Mouse (Mus musculus) liver, adult 2 months (tissue): ENCODE data around the gene Otud3. TPM values are rescaled to one million over a fixed set of nuclear protein-coding genes. Genes with fewer than 3 reads are reported as not detected.
A peak's percentile ranks its signal among the peaks of the same experiment; 100 is the strongest.

Experiments
- DNase-seq: peaks from one replicate; pipeline ENCODE4 v3.0.0-alpha.2; 2011; ENCODE audit warnings: low read depth, low spot score; ENCODE audit errors: extremely low read depth
- H3K27ac ChIP-seq: fragments of 200-500 bp; replicated peaks from 2 replicates; pipeline ENCODE4 v1.5.1; 2012; ENCODE audit warnings: low read depth, mild to moderate bottlenecking, control low read depth, inconsistent platforms, low read length; ENCODE audit not compliant: insufficient read depth
- H3K27me3 ChIP-seq: fragments of 200-500 bp; 2 replicates; pipeline ENCODE4 v1.6.1; 2012; ENCODE audit warnings: mild to moderate bottlenecking, moderate library complexity, low read length, inconsistent platforms; ENCODE audit not compliant: control insufficient read depth, insufficient read depth
- H3K36me3 ChIP-seq: fragments of 200-500 bp; 2 replicates; pipeline ENCODE4 v1.6.1; 2012; ENCODE audit warnings: low read length, inconsistent platforms; ENCODE audit not compliant: control insufficient read depth, insufficient read depth
- H3K4me1 ChIP-seq: fragments of 200-500 bp; 2 replicates; pipeline ENCODE4 v1.6.1; 2011; ENCODE audit warnings: low read length; ENCODE audit not compliant: control insufficient read depth, insufficient read depth
- H3K4me3 ChIP-seq: fragments of 200-500 bp; 2 replicates; pipeline ENCODE4 v1.5.1; 2011; ENCODE audit warnings: low read depth, mild to moderate bottlenecking, control low read depth, low read length, moderate library complexity; ENCODE audit not compliant: insufficient read depth
- H3K79me2 ChIP-seq: fragments of 200-500 bp; 2 replicates; pipeline ENCODE4 v1.6.1; 2012; ENCODE audit warnings: inconsistent platforms, mild to moderate bottlenecking, low read length, moderate library complexity; ENCODE audit not compliant: control insufficient read depth, insufficient read depth
- H3K9ac ChIP-seq: fragments of 200-500 bp; 2 replicates; pipeline ENCODE4 v1.6.1; 2012; ENCODE audit warnings: low read depth, mild to moderate bottlenecking, control low read depth, inconsistent platforms, low read length
- CTCF ChIP-seq: fragments of 200-500 bp; IDR thresholded peaks from 2 replicates; pipeline ENCODE4 v1.5.1; 2011; ENCODE audit warnings: low read depth, low read length, control low read depth
- POLR2A ChIP-seq: fragments of 200-500 bp; IDR thresholded peaks from 2 replicates; pipeline ENCODE4 v1.6.1; 2011; ENCODE audit warnings: low read length, control low read depth; ENCODE audit not compliant: insufficient read depth; ENCODE audit errors: extremely low read depth
- WGBS: fragments of 180-500 bp; shearing (Covaris S2); methylation state at CpG from one replicate; pipeline ENCODE4 v1.1.7; 2018; 5-methylcytosine and 5-hydroxymethylcytosine counted together
- polyA plus RNA-seq: library from polyadenylated mRNA; depleted of rRNA; stranded (reverse); fragments of >200 nt; gene quantifications from 2 replicates; pipeline ENCODE4 v1.2.3, GENCODE M21; 2012; rRNA removed
- total RNA-seq: library from RNA; depleted of rRNA; stranded (reverse); fragments of >200 nt; gene quantifications from 2 replicates; pipeline ENCODE4 v1.2.3, GENCODE M21; 2014; rRNA removed

Gene Otud3
- total RNA-seq (4.1 and 5.6 TPM in 2 replicates), polyA plus RNA-seq (4.1 and 5.1 TPM in 2 replicates)

GRCm38 (mm10) chr4:138913797-138914196 lies at the start of gene Otud3:
Gene Otud3 (minus strand): TSS chr4:138913945.
- Histone ChIP-seq H3K36me3 (no peaks in the 10 kb centered on the region), H3K27me3 (no peaks in the 10 kb centered on the region), H3K79me2 (peaks cover 11% of the 10 kb centered on the region; the same call in 1 of the 2 replicates), H3K4me1 (peaks cover 5% of the 10 kb centered on the region), H3K27ac (peak within 1 kb of the TSS; percentile 43), H3K9ac (peak within 1 kb of the TSS; percentile 81), H3K4me3 (peak within 1 kb of the TSS; percentile 77)
- under 1% methylated on average over 39 of the region's 39 CpGs for WGBS
- TF ChIP-seq POLR2A = peak; percentile 70; the same call in 1 of the 2 replicates
- TF ChIP-seq CTCF = peak; percentile 86
- DNase-seq = peak; percentile 75

DNA sequence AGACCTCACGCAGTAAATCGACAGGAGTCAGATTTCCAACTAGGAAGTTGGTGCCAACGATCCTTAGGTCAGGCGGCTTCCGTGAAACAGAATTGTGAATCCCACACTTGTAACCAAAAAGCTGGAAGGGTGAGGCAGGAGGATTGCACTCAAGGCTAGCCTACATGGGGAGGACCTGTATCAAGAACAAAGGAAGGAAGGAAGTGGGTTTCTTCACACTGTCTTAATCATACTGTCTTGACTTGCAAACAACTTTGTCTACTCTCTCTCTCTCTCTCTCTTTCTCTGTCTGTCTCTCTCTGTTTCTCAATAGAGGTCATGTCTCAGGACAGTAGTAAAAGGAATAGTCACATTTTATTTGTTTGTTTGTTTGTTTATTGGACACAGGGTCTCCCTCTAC lies 49.0 kb upstream of the Otud3 start:
- DNase-seq = no peak
- TF ChIP-seq POLR2A (no peak), CTCF (no peak)
- Histone ChIP-seq H3K79me2 (no peaks in the 10 kb centered on the region), H3K4me3 (no peak overlapping the region), H3K9ac (no peak overlapping the region), H3K27ac (no peak overlapping the region), H3K27me3 (no peaks in the 10 kb centered on the region), H3K4me1 (peaks cover 4% of the 10 kb centered on the region), H3K36me3 (no peaks in the 10 kb centered on the region)
- WGBS = 87% methylated on average over 5 of the region's 5 CpGs

DNA sequence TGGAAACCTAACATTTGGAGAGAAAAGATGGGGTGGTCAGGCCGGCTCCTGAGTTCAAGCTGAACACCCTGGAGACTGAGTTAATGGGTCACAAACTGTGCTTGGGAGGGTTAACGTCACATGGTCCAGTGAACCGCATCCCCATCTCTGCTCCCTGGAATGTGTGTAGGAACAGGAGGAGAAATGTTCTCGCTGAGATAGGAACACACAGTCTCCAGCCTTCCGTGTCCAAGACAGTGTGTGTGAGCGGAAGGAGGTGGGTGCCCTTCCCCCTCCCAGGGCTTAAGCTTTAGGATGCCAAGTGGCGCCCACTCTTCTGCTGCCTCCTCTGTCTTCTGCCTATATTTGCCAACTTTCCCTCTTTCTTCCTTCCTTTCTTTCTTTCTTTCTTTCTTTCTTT lies 46.2 kb upstream of the Otud3 start:
- Histone ChIP-seq H3K79me2 (no peaks in the 10 kb centered on the region), H3K9ac (no peak overlapping the region), H3K36me3 (no peaks in the 10 kb centered on the region), H3K27ac (no peak overlapping the region), H3K27me3 (no peaks in the 10 kb centered on the region), H3K4me3 (no peak overlapping the region), H3K4me1 (no peaks in the 10 kb centered on the region; the same call in 1 of the 2 replicates)
- DNase-seq = no peak
- WGBS = 78% methylated on average over 7 of the region's 7 CpGs
- no peak for TF ChIP-seq CTCF

DNA sequence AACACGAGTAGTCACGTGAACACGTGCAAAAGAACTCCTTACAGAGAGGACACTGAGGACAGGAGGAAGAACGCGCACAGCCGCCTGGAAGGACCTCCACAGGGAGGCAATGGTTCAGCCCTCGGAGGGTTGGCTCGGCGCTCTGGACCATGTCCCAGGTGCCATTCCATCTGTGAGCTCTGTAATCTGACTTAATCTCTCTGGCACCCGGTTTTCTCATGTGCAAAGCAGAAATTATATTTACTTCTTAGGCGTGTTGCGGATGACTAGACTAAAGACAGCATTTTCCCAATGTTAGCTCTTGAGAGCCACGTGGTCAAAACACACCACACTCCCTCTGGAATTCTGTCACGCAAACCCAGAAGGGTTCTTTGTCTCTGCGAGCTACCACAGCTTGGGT lies 45.4 kb upstream of the Otud3 start:
- TF ChIP-seq POLR2A (no peak), CTCF (no peak)
- WGBS = 88% methylated on average over 15 of the region's 15 CpGs
- Histone ChIP-seq H3K4me1 (no peaks in the 10 kb centered on the region; the same call in 1 of the 2 replicates), H3K79me2 (no peaks in the 10 kb centered on the region), H3K27ac (no peak overlapping the region), H3K27me3 (no peaks in the 10 kb centered on the region), H3K9ac (no peak overlapping the region), H3K36me3 (no peaks in the 10 kb centered on the region), H3K4me3 (no peak overlapping the region)
- no peak for DNase-seq

DNA sequence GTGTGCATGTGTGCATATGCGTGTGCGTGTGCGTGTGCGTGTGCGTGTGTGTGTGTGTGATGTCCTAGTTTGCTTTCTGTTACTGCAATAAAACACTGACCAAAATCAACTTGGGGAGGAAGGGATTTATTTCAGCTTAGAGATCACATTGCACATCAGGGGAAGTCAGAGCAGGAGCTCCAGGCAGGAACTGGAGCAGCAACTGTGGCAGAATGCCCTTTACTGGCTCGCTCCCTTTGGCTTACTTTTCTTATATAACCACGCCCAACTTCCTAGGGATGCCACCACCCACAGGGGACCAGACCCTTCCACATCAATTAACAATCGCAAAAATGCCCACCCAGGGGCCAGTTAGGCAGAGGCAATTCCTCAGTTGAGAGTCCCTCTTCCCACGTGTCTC lies 44.9 kb upstream of the Otud3 start:
- no peaks in the 10 kb centered on the region for H3K79me2 ChIP-seq
- no peak overlapping the region for H3K27ac ChIP-seq
- WGBS = 90% methylated on average over 9 of the region's 9 CpGs
- no peak overlapping the region for H3K4me3 ChIP-seq
- H3K27me3 ChIP-seq = no peaks in the 10 kb centered on the region
- DNase-seq = no peak
- no peaks in the 10 kb centered on the region for H3K36me3 ChIP-seq
- no peak for TF ChIP-seq POLR2A
- no peak for TF ChIP-seq CTCF
- H3K9ac ChIP-seq = no peak overlapping the region
- no peaks in the 10 kb centered on the region; the same call in 1 of the 2 replicates for H3K4me1 ChIP-seq

- no peak for DNase-seq
- H3K4me3 ChIP-seq = no peak overlapping the region
- H3K27ac ChIP-seq = no peak overlapping the region
- H3K79me2 ChIP-seq = no peaks in the 10 kb centered on the region
- no peak overlapping the region for H3K9ac ChIP-seq
- 95% methylated on average over 2 of the region's 2 CpGs for WGBS
- no peaks in the 10 kb centered on the region for H3K36me3 ChIP-seq
- no peak for TF ChIP-seq CTCF
- TF ChIP-seq POLR2A = no peak
- H3K4me1 ChIP-seq = no peaks in the 10 kb centered on the region
- no peaks in the 10 kb centered on the region for H3K27me3 ChIP-seq
Measured at GRCm38 (mm10) chr4:138948257-138948656, 34.5 kb upstream of the Otud3 start.
